Mouse (Mus musculus): Measurements from ENCODE around the gene Taok3.
"Not testable (repeated sequence)": the region's sequence is repeated elsewhere in the genome, so short reads cannot be mapped to it uniquely, and the experiment has no call there.

The Taok3 gene

DNA sequence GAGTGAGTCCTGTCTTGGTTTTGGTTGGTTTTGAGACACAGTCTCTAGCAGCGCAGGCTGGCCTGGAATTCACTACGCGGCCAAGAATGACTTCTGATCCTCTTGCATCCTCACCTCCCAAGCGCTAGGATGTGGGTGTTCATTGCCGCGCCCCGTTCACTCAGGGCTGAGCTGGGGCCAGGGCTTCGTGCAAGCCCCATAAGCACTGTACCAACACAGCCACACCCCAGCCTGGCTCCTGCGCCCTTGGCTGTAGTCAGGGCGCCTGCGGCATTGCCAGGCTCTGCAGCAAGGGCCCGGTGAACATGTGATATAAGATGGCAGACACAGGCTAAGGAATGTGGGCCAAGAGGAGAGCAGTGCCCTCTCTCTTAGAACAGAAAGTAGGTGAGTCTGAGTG, 149.5 kb downstream of the Taok3 start:
- DNase-seq: no peak

DNA sequence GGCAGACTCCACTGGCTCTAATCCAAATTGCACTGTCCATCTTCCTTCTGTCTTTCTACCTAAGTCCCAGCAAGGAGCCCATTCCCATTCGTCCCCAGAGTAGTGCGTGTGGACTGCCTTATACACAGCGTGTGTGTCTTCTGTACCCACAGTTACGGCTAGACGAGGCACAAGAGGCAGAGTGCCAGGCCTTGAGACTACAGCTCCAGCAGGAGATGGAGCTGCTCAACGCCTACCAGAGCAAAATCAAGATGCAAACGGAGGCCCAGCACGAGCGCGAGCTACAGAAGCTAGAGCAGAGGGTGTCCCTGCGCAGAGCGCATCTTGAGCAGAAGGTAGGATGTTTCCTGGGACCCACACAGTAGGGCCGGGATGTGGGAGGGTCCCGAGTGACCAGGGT, 152.0 kb downstream of the Taok3 start:
- no peak for DNase-seq

DNA sequence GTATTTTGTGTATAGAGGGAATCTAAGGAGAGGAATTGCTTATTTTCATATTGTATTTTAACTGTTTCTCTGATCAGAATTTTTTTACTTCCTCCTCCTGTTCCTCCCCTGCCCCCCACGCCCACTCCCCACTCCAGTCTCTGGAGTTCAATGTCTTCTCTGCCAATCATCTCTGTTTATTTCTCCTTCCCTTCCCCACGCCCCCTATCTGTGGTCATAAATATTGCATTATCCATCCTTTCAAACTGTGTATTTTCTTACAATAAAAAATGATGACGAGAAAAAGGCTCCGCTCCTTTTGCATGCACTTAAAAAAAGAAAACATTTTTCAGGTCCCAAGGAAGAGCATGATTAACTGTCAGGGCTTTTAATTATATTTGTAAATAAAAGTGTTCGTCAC, 154.9 kb downstream of the Taok3 start:
- DNase-seq: peak in 1 of 2 experiments; percentile 22

DNA sequence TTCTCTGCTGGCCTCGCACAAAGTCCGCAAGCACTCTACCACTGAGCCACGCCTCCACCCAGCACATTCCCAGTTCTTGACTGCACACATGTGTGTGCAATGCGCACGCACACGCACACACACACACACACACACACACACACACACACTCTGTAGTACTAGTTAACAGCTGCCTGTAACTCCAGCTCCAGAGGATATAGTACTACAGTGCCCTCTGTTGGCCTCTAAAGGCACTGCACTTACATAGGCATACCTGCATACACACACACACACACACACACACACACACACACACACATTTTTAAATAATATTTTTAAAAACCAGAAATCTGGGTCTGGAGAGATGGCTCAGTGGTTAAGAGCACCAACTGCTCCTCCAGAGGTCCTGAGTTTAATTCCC, 157.9 kb downstream of the Taok3 start:
- DNase-seq: no peak

DNA sequence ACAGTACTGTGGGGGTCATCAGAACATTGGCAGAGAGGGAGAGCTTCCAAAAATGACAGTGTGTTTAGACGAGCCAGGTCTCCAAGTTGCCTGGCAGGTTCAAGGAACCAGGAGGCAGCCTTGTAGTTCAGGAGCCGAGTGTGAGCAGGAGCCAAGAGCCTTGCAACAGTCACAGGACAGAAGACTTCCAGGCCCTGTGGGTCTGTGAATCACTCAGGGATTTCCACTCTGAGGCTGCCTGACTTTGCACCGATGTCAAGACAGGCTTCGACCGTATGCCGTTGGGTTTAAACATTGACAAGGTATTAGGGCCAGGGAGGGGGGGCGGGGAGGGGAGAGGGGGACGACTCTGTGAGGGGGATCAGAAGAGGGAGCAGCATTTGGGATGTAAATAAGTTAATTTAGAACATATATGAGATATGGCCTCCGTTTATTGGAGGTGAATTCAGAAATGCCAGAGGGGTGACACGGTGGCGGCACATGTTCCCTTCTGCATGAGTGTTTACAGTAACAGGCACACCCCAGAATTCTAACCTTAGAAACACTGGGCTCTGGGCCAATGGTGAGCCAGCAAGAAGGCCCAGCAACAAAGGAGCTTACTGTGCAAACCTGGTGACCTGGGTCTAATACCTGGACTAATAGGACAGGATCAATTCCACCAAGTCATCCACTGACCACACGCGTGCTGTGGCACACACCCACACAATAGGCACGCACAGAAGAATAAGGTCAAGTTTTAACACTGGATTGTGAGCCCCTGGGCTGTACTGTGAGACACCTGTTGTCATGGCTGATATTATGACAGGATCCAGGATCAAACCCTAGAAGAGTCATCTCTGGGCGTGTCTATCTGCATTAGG, 159.1 kb downstream of the Taok3 start:
- no peak for DNase-seq

DNA sequence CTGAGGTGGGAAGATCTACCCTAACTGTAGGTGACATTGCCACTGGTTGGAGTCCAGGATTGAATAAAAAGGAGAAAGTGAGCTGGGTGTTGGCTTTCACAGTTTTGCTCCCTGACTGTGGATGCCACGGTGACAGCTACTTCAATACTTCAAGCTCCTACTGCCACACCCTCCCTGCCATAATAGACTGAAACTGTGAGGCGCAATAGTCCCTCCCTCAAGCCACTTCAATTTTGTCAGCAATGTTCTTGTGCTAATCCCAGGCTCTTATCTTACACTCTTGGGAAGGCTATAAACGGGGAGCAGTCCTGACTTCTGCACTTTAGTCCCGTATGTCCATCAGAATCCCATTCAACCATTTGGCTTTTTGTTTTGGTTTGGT, 159.7 kb downstream of the Taok3 start:
- no peak for DNase-seq

DNA sequence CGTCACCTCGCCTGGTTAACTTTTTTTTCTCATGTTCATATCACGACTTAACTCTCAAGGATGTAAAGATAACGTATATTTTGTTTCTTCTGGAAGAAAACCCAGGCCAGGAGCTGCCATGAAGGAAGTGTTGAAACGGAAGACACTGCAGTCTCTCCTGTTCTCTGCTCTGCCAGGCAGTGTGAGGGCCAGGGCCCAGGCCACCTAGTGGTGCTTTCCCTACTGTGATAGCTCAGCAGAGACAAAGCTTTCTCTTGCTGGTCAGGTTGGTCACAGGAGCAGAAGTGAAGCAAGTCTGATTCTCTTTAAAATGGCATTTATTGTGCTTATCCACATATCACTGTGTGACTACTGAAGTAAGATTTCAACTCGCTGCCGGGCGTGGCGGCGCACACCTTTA, 161.6 kb downstream of the Taok3 start:
- DNase-seq: no peak

DNA sequence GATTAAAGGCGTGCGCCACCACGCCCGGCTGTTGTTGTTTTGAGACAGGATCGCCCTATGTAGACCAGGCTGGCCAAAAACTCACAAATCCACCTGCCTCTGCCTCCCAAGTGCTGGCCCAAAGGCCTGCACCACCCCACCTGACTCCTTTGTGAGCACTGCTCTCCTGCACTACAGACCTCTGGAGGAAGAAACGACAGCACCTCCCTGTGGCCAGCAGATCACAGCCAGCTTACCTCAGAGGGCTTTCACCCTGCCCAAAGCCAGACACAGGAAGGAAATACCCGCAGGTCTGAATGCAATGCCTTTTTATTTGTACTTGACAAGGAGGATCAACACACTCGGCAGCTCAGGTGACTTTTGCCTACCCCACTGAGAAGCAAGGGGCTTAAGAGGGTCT, 162.4 kb downstream of the Taok3 start:
- no peak for DNase-seq

DNA sequence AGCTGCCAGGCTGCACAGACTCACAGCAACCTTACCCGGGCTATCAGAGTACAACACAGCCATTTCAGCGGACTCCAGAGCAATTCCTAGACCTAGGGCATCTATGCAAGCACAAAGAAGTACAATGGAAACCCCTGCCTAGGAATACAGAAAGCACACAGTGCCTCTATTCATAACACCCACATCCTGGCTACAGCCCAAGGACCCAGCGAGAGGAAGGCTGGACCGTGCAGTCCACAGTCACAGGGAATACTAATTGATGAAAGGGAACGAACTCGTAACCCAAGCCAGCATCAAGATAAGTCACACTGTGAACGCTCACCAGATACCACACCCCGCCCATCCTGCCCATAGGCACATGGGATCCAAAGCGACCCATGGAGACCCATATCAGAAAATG, 164.1 kb downstream of the Taok3 start:
- DNase-seq: no peak

DNA sequence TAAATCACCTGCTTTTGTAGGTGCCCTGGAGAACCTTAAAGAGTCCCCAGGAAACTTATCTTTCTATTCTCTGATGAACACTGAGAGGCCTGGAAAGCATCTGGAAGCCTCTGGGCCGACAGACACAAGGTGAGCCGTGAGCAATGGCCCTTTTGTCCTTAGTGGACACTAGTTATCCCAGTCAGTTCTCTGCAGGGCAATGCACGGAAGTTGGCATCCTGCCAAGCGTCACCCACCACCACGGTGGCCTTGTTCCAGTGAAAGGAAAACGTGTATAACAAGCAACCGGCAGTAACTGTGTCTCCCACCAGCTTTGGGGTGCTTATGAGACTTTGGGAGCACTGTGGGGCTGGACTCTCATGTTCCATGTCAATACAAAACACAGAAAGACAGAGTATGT, 164.8 kb downstream of the Taok3 start:
- DNase-seq: no peak

DNA sequence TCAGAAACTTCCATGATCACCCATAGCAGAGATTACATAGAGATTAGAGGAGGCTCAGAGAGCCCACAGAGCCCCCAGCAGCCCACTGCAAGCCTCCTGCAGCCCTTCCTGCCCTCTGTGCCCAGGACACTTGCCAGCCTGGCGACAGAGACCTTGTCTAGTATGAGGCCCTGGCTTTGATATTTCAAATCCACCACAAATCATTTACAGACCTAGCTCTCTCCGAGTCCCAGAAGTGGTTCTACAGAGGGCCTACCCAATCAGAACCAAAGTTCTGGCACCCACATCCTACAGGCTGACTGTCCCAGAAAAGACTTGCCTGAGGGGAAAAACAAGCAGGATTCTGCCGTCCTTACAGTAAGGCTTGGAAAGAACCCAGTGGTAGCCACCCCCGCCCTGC, 165.3 kb downstream of the Taok3 start:
- DNase-seq: no peak

DNA sequence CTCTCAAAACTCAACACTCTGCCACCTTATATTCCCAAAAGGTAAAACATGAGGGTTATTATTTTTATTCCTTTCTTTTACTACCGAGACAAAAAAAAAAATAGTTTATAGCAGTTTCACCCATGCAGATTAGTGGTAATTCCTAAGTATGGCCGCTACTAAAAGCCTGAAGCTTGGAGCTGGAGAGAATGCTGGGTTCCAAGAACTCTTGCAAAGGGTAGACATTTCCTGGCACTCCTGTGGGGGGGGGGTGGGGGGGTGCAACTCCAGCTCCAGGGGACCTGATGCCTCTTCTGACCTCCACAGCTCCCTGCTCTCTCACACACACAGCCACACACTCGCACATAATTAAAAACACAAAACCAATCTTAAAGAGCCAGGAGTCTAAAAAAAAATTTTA, 166.4 kb downstream of the Taok3 start:
- no peak for DNase-seq

DNA sequence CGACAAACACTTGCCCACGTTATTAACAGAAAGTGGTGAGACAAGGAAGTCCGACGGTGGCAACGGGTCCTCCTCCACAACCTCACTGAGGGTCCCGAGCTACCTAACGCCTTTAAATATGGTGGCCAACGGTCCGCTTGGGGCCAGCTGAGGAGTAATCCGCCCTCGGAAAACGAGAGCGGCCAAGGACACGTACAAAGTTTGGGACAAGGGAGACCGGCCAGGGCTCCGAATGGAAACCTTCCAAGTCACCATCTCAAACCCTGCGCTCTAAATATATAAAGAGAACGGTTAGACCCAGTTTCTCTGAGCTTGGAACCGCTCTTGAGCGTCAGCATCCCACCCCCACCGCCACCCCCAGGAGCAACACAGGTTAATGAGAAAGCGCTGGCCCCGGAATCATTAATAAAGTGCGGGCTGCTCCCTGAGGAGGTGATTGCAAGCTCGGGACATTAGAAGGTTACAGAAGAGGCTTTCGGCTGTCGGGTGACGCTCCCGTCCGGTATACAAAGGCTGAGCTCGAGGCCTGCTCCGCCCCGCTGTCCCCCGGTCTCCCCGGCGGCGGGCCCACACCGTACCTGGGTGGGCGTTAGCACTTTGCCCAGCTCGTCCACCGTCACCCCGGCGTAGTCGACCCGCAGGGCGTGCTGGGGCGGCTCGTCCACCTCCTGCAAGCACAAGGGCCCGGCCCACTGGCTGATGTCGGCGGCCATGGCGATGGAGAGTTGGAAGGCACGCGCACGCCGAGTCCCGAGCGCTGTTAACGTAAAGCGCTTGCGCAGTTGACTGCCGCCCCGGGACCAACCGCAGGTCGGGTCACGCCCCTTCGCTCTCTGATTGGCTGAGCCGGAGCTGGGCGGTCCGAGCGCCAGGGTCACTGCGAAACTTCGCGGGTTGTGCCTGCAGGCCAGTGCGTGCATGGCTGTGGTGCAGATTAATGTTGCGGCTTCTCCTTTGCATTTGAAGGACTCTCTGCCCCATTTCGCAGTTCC, 167.2 kb downstream of the Taok3 start, which contains the start of gene Pebp1:
TSS of gene Pebp1 (minus strand) at position 795 of the 992 bp plus-strand sequence.
- DNase-seq: peak; percentile 94

DNA sequence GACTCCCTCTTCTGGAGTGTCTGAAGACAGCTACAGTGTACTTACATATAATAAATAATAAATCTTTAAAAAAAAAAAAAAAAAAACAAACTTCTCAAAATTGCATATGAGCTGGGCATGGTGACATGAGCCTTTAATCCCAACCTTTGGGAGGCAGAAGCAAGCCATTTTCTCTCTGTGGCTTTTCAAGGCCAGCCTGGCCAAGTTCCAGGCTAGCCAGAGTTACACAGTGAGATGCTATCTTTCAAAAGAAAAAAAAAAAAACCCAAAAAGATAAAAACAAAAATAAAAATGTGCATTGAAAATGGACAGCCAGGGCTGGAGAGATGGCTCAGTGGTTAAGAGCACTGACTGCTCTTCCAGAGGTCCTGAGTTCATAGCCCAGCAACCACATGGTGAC, 169.7 kb downstream of the Taok3 start:
- no peak for DNase-seq

DNA sequence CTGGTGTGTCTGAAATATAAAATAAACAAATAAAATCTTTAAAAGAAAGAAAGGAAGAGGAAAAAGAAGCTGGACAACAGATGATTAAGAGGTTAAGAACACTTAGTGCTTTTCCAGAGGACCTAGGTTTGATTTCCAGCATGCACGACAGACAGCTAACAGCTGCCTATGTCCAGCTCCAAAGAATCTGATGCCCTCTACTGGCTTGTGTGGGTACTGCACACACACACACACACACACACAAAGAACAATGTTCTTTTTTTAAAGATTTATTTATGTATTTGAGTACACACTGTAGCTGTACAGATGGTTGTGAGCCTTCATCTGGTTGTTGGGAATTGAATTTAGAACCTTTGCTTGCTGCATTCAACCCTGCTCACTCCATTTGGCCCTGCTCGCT, 170.2 kb downstream of the Taok3 start:
- DNase-seq: peak; percentile 45 to 47

DNA sequence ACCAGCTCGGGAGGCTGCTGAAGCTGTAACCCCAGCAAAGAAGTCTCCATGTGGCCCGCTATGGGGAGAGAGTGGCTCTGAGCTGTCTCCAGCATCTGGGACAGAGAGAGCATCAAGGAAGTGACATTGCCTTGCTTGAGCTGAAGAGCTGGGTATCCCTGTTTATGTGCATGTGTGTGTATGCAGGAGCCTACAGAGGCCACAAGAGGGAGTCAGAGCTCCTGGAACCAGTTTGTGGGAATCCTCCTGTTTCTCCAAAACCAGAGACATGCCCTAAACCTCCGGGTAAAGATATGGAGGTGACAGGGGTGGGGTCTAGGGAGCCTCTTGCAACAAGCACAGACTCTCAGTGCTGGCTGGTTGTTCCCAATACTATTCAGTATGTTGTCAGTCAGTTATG, 171.4 kb downstream of the Taok3 start:
- DNase-seq: no peak

DNA sequence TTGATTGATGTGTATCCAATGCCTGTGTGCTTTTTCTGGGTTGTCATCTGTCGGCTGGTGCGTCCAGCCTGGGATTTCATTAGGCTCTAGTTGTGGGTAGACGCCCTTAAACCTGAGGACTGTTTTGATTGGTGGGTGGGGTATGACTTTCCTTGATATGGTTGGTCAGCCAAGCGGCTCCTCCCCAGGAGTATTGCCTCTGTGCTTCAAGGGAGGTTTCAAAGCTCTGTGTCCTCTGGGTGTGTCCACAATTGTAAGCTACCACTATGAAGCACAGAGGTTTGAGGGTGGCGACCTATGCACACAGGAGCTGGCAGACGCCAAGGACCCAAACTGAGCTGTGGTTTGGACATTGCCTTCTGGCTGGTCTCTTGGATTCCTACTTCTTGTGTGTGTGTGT, 172.6 kb downstream of the Taok3 start:
- DNase-seq: no peak

DNA sequence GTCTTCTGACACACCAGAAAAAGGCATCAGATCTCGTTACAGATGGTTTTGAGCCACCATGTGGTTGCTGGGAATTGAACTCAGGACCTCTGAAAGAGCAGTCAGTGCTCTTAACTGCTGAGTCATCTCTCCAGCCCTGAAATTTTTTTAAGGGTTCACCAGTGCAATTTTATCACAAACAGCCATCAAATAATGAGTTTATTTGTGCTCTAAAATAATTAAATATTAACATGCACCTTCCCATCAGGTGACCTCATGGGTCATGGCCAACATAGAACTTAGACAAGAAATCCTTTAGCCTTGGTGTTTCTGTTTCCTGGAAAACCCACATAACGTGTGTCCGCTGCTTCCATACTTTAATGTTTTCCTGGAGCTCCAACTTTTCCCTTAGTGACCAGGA, 173.8 kb downstream of the Taok3 start:
- not testable (repeated sequence) for DNase-seq

DNA sequence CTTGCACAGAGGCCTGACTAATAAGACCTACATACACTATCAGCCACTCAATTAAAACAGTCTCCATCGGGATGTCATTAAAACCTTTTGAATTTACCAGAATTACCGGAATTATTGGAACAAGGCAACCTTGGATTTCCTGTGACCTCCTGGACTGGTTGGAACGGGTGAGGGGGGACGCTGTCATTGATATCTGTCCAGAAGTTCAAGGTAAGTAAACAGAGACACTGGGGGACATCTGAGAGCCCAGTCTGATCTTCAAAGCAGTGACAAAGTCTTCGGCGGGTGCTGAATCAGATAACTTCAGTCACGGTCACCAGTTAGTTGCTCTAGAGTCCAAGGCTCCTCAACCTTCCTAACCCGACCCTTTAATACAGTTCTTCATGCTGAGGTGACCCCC, 175.1 kb downstream of the Taok3 start:
- DNase-seq: no peak

DNA sequence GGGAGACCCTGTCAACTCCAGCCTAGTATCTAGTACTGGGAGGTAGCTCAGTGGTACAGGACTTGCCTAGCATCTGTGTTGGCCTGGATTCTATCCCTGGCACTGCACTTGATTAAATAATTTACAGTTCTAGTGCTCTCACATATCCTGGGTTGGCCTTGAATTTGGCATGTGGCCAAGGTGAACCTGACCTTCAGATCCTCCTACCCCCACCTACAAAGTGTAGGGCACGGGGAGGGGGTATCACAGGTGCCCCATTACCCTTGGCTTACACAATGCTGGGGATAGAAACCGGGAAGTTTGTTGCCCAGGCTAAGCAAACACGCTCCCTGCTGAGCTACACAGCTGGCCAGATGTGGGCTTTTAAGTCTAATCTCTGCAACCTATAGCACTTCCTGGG, 183.0 kb downstream of the Taok3 start:
- DNase-seq: no peak

DNA sequence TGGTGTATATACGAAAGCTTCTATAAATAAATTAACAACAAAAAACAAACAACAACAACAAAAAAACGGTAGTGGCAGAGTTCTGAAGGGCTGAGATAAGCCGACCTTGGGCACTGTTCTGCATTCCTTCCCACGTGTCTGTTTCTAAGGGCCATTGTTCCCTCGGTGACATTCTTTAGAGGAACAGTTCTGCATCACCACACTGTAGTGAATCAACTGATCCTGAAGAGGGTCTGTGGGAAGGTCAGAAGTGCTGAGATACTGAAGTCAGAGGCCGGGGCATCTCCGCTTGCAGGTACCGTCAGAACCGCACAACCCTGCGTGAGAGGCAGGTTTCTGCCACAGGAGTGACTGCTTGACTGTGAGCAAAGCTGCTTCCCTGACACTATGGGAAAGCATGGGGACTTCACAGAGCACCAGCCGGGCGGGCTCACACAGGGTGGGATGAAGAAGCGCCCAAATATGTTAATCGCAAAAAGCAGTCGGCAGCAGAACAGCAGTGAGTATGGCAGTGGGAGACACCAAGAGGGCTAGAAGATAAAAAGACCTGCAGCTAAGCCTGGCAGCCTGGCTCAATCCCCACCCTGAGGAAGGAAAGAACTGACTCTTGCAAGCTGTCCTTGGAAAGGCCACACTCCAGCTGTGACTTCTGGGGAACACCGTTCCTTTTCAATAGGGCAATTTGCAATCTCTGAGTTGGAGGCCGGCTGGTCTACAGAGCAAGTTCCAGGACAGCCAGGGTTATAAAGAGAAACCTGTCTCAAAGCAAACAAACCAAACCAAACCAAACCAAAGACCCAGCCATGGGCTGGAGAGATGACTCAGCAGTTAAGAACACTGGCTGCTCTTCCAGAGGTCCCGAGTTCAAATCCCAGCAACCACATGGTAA, 184.0 kb downstream of the Taok3 start:
- no peak for DNase-seq

DNA sequence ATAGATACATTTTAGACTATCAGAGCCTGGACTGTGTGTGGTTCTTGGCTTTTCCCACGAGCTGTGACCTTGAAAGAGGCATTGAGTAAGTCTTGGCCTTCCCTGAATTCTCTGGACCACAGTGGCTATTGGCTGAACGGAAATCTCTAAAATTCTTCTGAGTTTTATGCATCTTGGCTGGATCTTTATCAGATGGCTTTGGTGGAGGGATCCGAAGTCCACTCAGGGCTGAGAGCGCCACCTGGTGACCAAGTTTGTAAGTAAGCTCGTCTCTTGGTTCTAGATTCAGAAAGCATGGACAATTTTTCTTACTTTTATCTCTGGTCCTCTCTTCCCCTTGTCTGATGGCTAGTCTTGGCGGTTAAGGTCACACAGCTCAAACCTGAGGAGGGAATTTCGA, 185.0 kb downstream of the Taok3 start:
- peak; percentile 82 to 83 for DNase-seq

DNA sequence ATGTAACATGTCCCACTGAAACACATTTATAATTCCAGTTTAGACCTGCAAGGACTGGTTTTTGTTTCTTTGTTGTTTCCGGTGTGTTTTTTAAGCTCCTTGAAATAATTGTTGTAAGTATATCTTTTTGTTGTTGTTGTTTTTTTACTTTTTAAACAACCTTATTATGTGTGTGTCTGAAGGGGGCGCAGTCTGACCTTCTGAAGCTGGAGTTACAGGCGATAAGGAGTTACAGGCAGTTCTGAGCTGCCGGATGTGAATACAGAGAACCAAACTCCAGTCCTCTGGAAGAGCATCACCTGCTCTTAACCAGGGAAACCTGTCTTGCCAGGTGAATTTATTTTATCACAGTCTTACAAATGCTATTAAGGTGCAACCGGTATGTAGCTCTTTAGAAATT, 185.8 kb downstream of the Taok3 start:
- DNase-seq: no peak
